Mouse (Mus musculus): ENCODE measurements at regions not wholly inside any gene's neighbourhood (a gene's known extent, or its start where the extent isn't known, plus 50 kb on each side); places are given as distances from the start of the nearest gene placed in this dataset.
"Not testable (repeated sequence)": the region's sequence is repeated elsewhere in the genome, so short reads cannot be mapped to it uniquely, and the experiment has no call there.

DNA sequence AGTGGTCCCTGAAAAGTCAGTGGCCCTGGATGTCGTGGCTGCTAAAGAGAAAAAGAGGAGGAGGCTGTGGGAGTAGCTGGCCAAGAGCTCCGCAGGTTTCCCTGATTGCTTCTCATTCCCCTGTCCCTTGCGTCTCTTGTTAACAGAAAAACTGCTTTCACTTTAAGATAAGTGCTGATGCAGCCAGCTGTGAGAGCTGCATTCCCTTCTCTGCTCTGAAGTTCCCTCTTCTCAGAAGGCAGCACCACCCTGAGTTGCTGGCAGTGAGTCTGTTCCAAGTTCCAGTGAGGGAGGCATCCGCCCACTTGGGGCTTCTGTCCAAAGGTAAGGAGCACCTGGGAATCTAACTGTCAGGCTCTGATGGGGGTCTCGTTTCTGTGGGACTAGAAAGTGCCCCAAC is 63.5 kb downstream of the Olfr693 start:
- DNase-seq (ENCODE audit: extremely low spot score in 1 of 2, low spot score in 1 of 2) = not testable (repeated sequence)

- DNase-seq (ENCODE audit: extremely low spot score in 1 of 2, low spot score in 1 of 2) = no peak
Measured at GRCm38 (mm10) chr7:106612723-106613122, 67.7 kb downstream of the Olfr693 start.

DNA sequence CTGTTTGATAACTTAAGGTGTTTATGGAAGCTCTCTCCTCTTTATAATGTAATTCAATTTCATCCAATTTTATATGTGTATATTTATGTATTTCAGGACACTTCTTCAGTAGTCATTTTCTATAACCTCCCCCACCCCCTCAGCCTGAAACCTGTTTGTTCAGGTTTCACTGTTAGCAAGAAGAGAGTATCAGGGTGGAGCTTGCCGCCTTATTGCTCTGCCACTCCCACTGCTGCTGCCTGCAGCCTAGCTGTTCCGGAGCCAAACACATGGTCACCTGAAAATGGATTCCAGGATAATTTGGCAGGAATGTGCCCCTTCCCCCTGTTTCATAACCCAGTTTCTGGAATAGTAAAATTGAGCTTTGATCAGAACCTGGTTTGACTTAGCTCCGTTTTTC is 100.0 kb downstream of the Olfr693 start:
- DNase-seq (ENCODE audit: extremely low spot score in 1 of 2, low spot score in 1 of 2) = no peak

DNA sequence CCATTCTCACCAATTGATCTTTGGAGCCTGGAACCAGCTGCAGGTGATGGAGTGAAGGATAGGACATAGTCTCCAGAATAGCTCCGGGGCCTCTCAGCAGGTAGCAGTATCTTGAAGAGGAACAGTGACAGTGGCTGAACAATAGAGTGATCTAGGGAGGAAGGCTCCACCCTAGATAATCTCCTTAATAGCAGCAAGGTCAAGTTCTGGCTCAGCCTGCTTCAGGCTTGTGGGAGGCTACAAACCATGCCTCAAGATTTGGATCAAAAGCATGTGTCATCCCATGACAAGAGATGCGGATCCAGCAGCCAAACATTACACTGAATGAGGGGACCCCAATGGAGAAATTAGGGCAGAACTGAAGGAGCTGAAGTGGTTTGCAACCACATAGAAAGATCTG is 112.1 kb downstream of the Olfr693 start:
- not testable (repeated sequence) for DNase-seq (ENCODE audit: extremely low spot score in 1 of 2, low spot score in 1 of 2)

DNA sequence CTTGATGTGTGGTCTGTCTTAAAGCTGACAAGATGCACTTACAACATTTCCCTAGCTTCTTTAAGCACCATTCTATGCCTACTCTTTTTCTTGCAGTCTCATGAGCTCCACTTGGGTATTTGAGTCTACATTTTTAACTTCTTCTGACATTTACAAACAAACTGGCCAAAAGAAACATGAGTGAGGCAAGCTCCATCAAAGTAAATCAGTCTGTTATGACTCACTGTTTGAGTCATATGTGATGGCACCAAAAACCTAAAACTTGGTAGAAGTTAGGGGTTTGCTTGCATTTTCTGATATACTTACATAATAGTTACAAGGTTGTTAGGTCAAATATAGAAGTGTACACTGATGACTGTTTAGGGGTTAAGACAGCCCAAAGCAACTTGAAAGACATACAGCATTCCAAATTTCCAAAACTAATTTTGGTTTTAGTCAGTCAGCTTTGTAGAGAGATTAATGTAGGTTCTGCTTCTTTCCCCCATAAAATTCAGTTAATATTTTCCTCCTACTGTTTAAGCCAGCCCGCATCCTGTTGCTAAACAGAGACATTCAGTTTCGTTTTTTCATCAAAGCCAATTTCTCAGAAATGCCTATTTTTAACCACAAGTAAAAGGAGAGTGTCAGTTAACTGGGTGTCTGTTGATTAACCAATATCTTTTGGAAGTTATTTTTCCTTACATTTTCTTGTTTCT is 129.4 kb downstream of the Olfr693 start:
- peak in 1 of 2 experiments; percentile 0 for DNase-seq (ENCODE audit: extremely low spot score in 1 of 2, low spot score in 1 of 2)

GRCm38 (mm10) chr7:106529433-106530102 is 150.8 kb downstream of the Olfr693 start:
- not testable (repeated sequence) for DNase-seq (ENCODE audit: extremely low spot score in 1 of 2, low spot score in 1 of 2)

DNA sequence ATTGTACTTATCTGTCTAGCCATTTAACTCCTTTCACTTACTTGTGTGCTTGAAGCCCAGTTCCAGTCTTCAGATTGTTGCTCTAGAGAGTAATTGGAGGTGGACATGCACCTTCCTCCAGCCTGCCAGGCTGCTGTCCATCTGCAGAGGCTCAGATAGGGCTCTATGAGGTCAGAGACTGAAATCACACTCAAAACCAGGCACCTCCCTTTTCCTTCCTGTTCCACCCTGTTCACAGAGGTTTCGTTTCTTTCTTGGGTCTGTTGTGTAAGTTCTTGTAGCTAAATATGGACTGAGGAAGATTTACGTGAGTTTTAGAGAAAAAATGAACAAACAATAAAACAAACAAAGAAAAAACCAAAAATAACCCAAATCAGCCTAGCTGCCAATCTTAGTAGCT is 151.4 kb downstream of the Olfr693 start:
- not testable (repeated sequence) for DNase-seq (ENCODE audit: extremely low spot score in 1 of 2, low spot score in 1 of 2)

DNA sequence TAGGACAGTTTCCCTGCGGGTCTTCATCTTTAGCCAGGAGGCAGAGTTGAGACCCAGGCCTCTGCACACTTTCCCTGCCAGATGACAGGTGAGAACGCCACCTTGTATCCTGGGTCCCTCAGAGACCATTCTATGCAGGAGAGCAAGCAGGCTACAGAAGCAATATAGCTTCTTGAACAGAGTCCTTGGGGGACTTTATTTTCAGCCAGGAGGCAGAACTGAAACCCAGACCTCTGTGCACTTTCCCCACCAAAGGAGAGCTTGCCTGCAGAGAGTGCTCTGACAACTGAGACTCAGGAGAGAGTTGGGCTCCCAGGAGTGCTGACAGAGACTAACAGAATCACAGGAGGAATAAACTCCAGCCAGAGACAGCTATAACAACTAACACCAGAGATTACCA is 185.5 kb downstream of the Olfr693 start:
- DNase-seq (ENCODE audit: extremely low spot score in 1 of 2, low spot score in 1 of 2) = no peak
